ENCODE assay signal across 8 mouse cellular contexts in the genomic region with DNA sequence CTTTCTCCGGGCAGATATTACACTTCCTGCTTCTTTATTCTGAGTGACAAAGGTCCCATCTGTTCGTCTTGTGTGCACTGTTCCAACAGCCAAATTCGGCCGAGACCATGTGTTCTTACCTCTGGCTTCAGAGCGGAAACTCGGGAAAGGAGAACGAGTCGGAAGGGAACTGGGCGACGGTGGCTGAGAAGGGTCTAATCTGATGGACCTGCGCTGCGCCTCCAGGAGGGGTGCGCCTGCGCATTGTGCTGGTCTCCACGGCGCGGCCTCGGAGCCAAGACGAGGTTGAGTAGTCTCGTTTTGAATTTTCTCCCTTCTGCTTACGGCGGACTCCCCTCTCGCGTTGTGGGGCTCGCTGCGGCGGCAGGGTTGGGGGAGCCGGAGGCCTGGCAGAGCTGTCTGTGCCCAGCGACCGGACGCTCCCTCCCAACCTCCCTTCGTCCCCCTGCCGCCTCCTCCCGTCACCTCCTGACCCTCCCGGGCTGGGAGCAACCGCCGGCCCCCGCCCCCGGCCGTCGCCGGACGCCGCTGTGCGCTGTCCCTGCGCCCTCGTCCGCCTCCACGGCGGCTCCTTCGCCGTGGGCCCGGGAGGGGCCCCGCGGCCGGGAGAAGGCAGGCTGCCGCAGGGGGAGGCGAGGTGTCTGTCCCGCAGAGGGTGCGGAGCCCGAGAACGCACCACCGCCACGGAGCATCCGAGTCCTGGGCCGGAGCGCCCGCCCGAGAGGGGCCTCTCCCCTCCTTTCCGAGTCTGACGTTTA. TPM values are rescaled to one million over a fixed set of nuclear protein-coding genes. Genes with fewer than 3 reads are reported as not detected.
DNase-seq lines count a peak whose midpoint lies in the region; ATAC-seq and TF ChIP-seq lines count a peak whose summit lies in the region.

A gene (plus strand): TSS at position 224 of the 758 bp plus-strand sequence.
A gene (minus strand): TSS at position 622 of the 758 bp plus-strand sequence.

- ATAC-seq in embryonic facial prominence, embryonic 13.5 days (ENCODE audit: insufficient number of reproducible peaks, insufficient read depth, low FRiP score, low TSS enrichment, low read depth) = peak; percentile 98
- peak; percentile 95 for ATAC-seq in limb, embryonic 12.5 days (ENCODE audit: insufficient number of reproducible peaks, insufficient read depth, low FRiP score, low TSS enrichment, low read depth)
- peak; percentile 98 for ATAC-seq in midbrain, embryonic 15.5 days (replicated peaks)

- H3K4me3 ChIP-seq in embryonic facial prominence, embryonic 13.5 days = peak within 1 kb of the TSS; percentile 98
- peak within 1 kb of the TSS; percentile 68 for H3K4me3 ChIP-seq in kidney, adult 2 months (ENCODE audit: insufficient read depth, low read depth, low read length)
- peak within 1 kb of the TSS; percentile 93 for H3K4me3 ChIP-seq in limb, embryonic 12.5 days (replicated peaks)
- peak within 1 kb of the TSS; percentile 95 for H3K4me3 ChIP-seq in midbrain, embryonic 15.5 days
- peak within 1 kb of the TSS; percentile 79 for H3K4me3 ChIP-seq in spleen, adult 2 months (ENCODE audit: extremely low read depth, insufficient read depth, insufficient read length)

- no peaks in the 10 kb centered on the region for H3K9me3 ChIP-seq in embryonic facial prominence, embryonic 13.5 days
- no peaks in the 10 kb centered on the region for H3K9me3 ChIP-seq in limb, embryonic 12.5 days
- H3K9me3 ChIP-seq in midbrain, embryonic 15.5 days = no peaks in the 10 kb centered on the region

- peak within 1 kb of the TSS; percentile 99 for H3K27ac ChIP-seq in embryonic facial prominence, embryonic 13.5 days
- H3K27ac ChIP-seq in kidney, adult 2 months (ENCODE audit: insufficient read depth, low read depth, low read length) = peak within 1 kb of the TSS; percentile 92
- H3K27ac ChIP-seq in limb, embryonic 12.5 days = peak within 1 kb of the TSS; percentile 99
- peak within 1 kb of the TSS; percentile 99 for H3K27ac ChIP-seq in midbrain, embryonic 15.5 days
- H3K27ac ChIP-seq in spleen, adult 2 months (ENCODE audit: insufficient read depth, low read length) = peak within 1 kb of the TSS; percentile 90

- WGBS in embryonic facial prominence, embryonic 13.5 days = under 1% methylated on average over 58 of the region's 71 CpGs
- under 1% methylated on average over 70 of the region's 71 CpGs for WGBS in kidney, adult 2 months
- under 1% methylated on average over 71 of the region's 71 CpGs for WGBS in limb, embryonic 12.5 days
- under 1% methylated on average over 70 of the region's 71 CpGs for WGBS in midbrain, embryonic 15.5 days
- under 1% methylated on average over 71 of the region's 71 CpGs for WGBS in spleen, adult 2 months

- peak; percentile 77 for TF ChIP-seq POLR2A in kidney, adult 2 months (IDR thresholded peaks at IDR 0.05; ENCODE audit: low read depth, low read length)
- peak; percentile 50; the same call in 1 of the 2 replicates for TF ChIP-seq POLR2A in spleen, adult 2 months (IDR thresholded peaks at IDR 0.05; ENCODE audit: low read depth, low read length)

- peaks cover 7% of the 10 kb centered on the region for H3K36me3 ChIP-seq in embryonic facial prominence, embryonic 13.5 days
- no peaks in the 10 kb centered on the region for H3K36me3 ChIP-seq in kidney, adult 2 months (ENCODE audit: control insufficient read depth, insufficient read depth, low read length)
- peaks cover 9% of the 10 kb centered on the region for H3K36me3 ChIP-seq in limb, embryonic 12.5 days
- H3K36me3 ChIP-seq in midbrain, embryonic 15.5 days (replicated peaks) = no peaks in the 10 kb centered on the region; the same call in 1 of the 2 replicates
- 0 out of 2 replicates have a peak, but pooled peaks cover 1% of the 10 kb centered on the region for H3K36me3 ChIP-seq in spleen, adult 2 months (ENCODE audit: control insufficient read depth, insufficient read depth, low read length)

- H3K27me3 ChIP-seq in embryonic facial prominence, embryonic 13.5 days = no peaks in the 10 kb centered on the region
- no peaks in the 10 kb centered on the region for H3K27me3 ChIP-seq in kidney, adult 2 months (replicated peaks; ENCODE audit: control insufficient read depth, insufficient read depth, low read length)
- H3K27me3 ChIP-seq in limb, embryonic 12.5 days = no peaks in the 10 kb centered on the region
- H3K27me3 ChIP-seq in midbrain, embryonic 15.5 days (replicated peaks) = no peaks in the 10 kb centered on the region
- no peaks in the 10 kb centered on the region for H3K27me3 ChIP-seq in spleen, adult 2 months (ENCODE audit: control insufficient read depth, insufficient read depth, low read length)

- peak within 1 kb of the TSS; percentile 97 for H3K9ac ChIP-seq in embryonic facial prominence, embryonic 13.5 days
- H3K9ac ChIP-seq in limb, embryonic 12.5 days (replicated peaks) = peak within 1 kb of the TSS; percentile 95
- H3K9ac ChIP-seq in midbrain, embryonic 15.5 days = peak within 1 kb of the TSS; percentile 99

- H3K4me1 ChIP-seq in embryonic facial prominence, embryonic 13.5 days = peaks cover 5% of the 10 kb centered on the region
- no peaks in the 10 kb centered on the region; the same call in 1 of the 2 replicates for H3K4me1 ChIP-seq in kidney, adult 2 months (ENCODE audit: control insufficient read depth, insufficient read depth, low read length)
- H3K4me1 ChIP-seq in limb, embryonic 12.5 days (replicated peaks) = peaks cover 4% of the 10 kb centered on the region; the same call in 1 of the 2 replicates
- H3K4me1 ChIP-seq in midbrain, embryonic 15.5 days = peaks cover 19% of the 10 kb centered on the region
- no peaks in the 10 kb centered on the region for H3K4me1 ChIP-seq in spleen, adult 2 months (ENCODE audit: control insufficient read depth, insufficient read depth, insufficient read length)

- peak within 1 kb of the TSS; percentile 72 for H3K4me2 ChIP-seq in embryonic facial prominence, embryonic 13.5 days
- peak within 1 kb of the TSS; percentile 87 for H3K4me2 ChIP-seq in limb, embryonic 12.5 days
- H3K4me2 ChIP-seq in midbrain, embryonic 15.5 days = peak within 1 kb of the TSS; percentile 85

- TF ChIP-seq CTCF in kidney, adult 2 months (conservative IDR thresholded peaks at IDR 0.05; ENCODE audit: insufficient read depth, insufficient read length, low read depth, low read length) = no peak
- no peak for TF ChIP-seq CTCF in spleen, adult 2 months (IDR thresholded peaks at IDR 0.05; ENCODE audit: extremely low read depth, insufficient read depth, insufficient read length, insufficient replicate concordance)

- peak; percentile 96 for DNase-seq in 3134 (ENCODE audit: extremely low read depth, insufficient read length, low spot score)
- peak; percentile 98 to 99 for DNase-seq in adrenal gland, postnatal 36 days
- peak; percentile 97 to 98 for DNase-seq in heart, adult 18-20 months
- DNase-seq in kidney, adult 2 months = peak; percentile 98
- peak; percentile 92 to 97 for DNase-seq in spleen, adult 2 months (ENCODE audit: low read depth in 1 of 2, low spot score in 2 of 2)

RNA-seq across cellular contexts. Expression of the first gene that starts in this region (rescaled TPM):
- 10 to 100 TPM in 1 of 2 experiments, 1 to 10 TPM in 1; 9.6 to 14.8 TPM for total RNA-seq in adrenal gland, postnatal 36 days (2021)
- 8.9 and 10.3 TPM in 2 replicates for polyA plus RNA-seq in embryonic facial prominence, embryonic 13.5 days (2015; fragmentation: Nextera tagmentation; extraction: Ambion mirVana)
- 1 to 10 TPM; 5.5 to 6.6 TPM for total RNA-seq in heart, adult 18-20 months (2021)
- polyA plus RNA-seq in kidney, adult 2 months (2012; rRNA removed) = 1.8 and 1.9 TPM in 2 replicates
- polyA plus RNA-seq in limb, embryonic 12.5 days (2016; fragmentation: Nextera tagmentation; extraction: Ambion mirVana) = 7.6 and 9.5 TPM in 2 replicates
- polyA plus RNA-seq in midbrain, embryonic 15.5 days (2015; fragmentation: Nextera tagmentation; extraction: Ambion mirVana) = 9.8 and 10.0 TPM in 2 replicates
- 1.2 and 1.3 TPM in 2 replicates for polyA plus RNA-seq in spleen, adult 2 months (2012; rRNA removed)

RNA-seq across cellular contexts. Expression of the second gene that starts in this region (rescaled TPM):
- total RNA-seq in adrenal gland, postnatal 36 days (2021) = 10 to 100 TPM; 15.4 to 20.3 TPM
- 47.4 and 49.9 TPM in 2 replicates for polyA plus RNA-seq in embryonic facial prominence, embryonic 13.5 days (2015; fragmentation: Nextera tagmentation; extraction: Ambion mirVana)
- 10 to 100 TPM; 11.0 to 12.6 TPM for total RNA-seq in heart, adult 18-20 months (2021)
- polyA plus RNA-seq in kidney, adult 2 months (2012; rRNA removed) = 4.6 and 7.0 TPM in 2 replicates
- 46.0 and 48.8 TPM in 2 replicates for polyA plus RNA-seq in limb, embryonic 12.5 days (2016; fragmentation: Nextera tagmentation; extraction: Ambion mirVana)
- 44.7 and 49.2 TPM in 2 replicates for polyA plus RNA-seq in midbrain, embryonic 15.5 days (2015; fragmentation: Nextera tagmentation; extraction: Ambion mirVana)
- 4.6 and 5.8 TPM in 2 replicates for polyA plus RNA-seq in spleen, adult 2 months (2012; rRNA removed)

Comparison
In these comparisons a context has a peak if more than half of its experiments do, and no peak if none do; other contexts are left out.
1. Peak in every context shown above with its lines: DNase-seq, ATAC-seq, H3K4me3 ChIP-seq and H3K27ac ChIP-seq.